Mouse (Mus musculus) cerebellum, postnatal 25 days (tissue): ENCODE measurements around the gene Fam183b.
"Not testable (repeated sequence)": the region's sequence is repeated elsewhere in the genome, so short reads cannot be mapped to it uniquely, and the experiment has no call there.

Source experiments
- DNase-seq, 2 experiments: peaks; one replicate each; pipeline ENCODE4 v3.0.0; 2021; ENCODE audit warnings: mixed read lengths in 2 of 2

The Fam183b gene

GRCm38 (mm10) chr11:58801558-58802228 is at the start of gene Fam183b:
Fam183b (minus strand) TSS chr11:58801960.
- DNase-seq = peak; percentile 46 to 60

GRCm38 (mm10) chr11:58849731-58850130 is 48.0 kb upstream of the Fam183b start:
- no peak for DNase-seq

- DNase-seq = no peak
These were observed 45.9 kb upstream of the Fam183b start for GRCm38 (mm10) chr11:58847636-58848035.

- DNase-seq = peak; percentile 84 to 88
These were observed 45.2 kb upstream of the Fam183b start, which contains the start of gene Gm12258 for GRCm38 (mm10) chr11:58846919-58847461. Gm12258 (plus strand) TSS chr11:58847158.

GRCm38 (mm10) chr11:58838951-58839350 is 37.2 kb upstream of the Fam183b start, which contains the start of gene Olfr311:
Olfr311 (plus strand) TSS chr11:58839251.
- not testable (repeated sequence) for DNase-seq

- DNase-seq = not testable (repeated sequence)
These were observed 30.8 kb upstream of the Fam183b start for GRCm38 (mm10) chr11:58832541-58832940.

GRCm38 (mm10) chr11:58829764-58830163 is 28.0 kb upstream of the Fam183b start:
- DNase-seq = no peak

- not testable (repeated sequence) for DNase-seq
These were observed 27.2 kb upstream of the Fam183b start, which contains the start of gene Olfr312 for GRCm38 (mm10) chr11:58828937-58829336. Olfr312 (plus strand) TSS chr11:58829237.

- no peak for DNase-seq
These were observed 13.9 kb upstream of the Fam183b start for GRCm38 (mm10) chr11:58815676-58816075.

- DNase-seq = not testable (repeated sequence)
These were observed 12.9 kb upstream of the Fam183b start, which contains the start of gene Olfr313 for GRCm38 (mm10) chr11:58814700-58815099. Olfr313 (plus strand) TSS chr11:58815000.

- no peak for DNase-seq
These were observed 10.2 kb upstream of the Fam183b start for GRCm38 (mm10) chr11:58812001-58812400.

- DNase-seq = no peak
These were observed 2.6 kb upstream of the Fam183b start for GRCm38 (mm10) chr11:58804393-58804792.

GRCm38 (mm10) chr11:58803871-58804270 is 2.1 kb upstream of the Fam183b start:
- no peak for DNase-seq

- DNase-seq = no peak
These were observed 2.0 kb downstream of the Fam183b start for GRCm38 (mm10) chr11:58799747-58800146.

- DNase-seq = peak; percentile 7 to 8
These were observed 4.9 kb downstream of the Fam183b start for GRCm38 (mm10) chr11:58796850-58797249.

- no peak for DNase-seq
These were observed 5.9 kb downstream of the Fam183b start for GRCm38 (mm10) chr11:58795856-58796255.

- DNase-seq = no peak
These were observed 11.1 kb downstream of the Fam183b start for GRCm38 (mm10) chr11:58790646-58791045.

- DNase-seq = no peak
These were observed 11.7 kb downstream of the Fam183b start for GRCm38 (mm10) chr11:58790053-58790452.

- no peak for DNase-seq
These were observed 12.2 kb downstream of the Fam183b start for GRCm38 (mm10) chr11:58789532-58789931.

- DNase-seq = no peak
These were observed 13.4 kb downstream of the Fam183b start for GRCm38 (mm10) chr11:58788346-58788745.

- DNase-seq = no peak
These were observed 14.1 kb downstream of the Fam183b start for GRCm38 (mm10) chr11:58787651-58788050.

GRCm38 (mm10) chr11:58784182-58784581 is 17.6 kb downstream of the Fam183b start:
- DNase-seq = no peak

GRCm38 (mm10) chr11:58782480-58783089 is 19.2 kb downstream of the Fam183b start, which contains the start of gene Olfr314:
Olfr314 (plus strand) TSS chr11:58782952.
- no peak for DNase-seq

- DNase-seq = no peak
These were observed 28.9 kb downstream of the Fam183b start, which contains the start of gene Olfr315 for GRCm38 (mm10) chr11:58772888-58773287. Olfr315 (plus strand) TSS chr11:58773188.
